Mouse (Mus musculus): Measurements from ENCODE around the gene Vps18.

DNA sequence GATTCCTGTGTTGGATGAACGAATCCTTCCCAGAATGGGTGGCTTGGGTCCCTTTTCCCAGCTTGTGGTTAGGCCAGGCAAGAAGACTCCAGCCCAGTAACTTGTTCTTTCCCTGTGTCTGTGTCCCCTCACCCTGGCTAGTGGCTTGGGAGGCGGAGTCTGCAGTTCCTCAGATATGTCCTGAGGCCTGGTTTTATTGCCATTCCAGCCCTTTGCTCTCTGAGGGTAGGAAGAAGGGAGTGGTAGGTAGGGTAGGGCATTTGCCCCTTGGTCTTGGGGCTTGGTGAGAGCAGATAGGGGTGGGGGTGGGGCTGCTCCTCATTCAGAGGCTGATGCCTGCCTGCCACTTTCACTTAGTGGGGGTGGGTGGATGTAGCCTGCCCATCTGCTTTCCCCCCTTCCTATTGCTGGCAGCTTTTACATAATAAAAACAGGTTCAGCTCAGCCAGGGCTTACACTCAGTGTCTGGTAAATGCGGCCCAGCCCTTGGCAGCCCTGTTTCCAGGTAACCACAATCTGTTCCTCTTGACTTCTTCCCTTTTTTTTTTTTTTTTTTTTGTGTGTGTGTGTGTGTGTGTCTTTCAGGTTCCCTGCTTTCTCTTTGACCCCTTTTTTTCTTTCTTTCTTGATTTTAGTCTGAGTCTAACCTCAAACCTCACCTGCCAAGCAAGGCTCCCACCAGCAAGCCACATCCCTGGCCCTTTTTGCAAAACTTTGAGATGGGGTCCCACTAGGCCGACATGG lies 48.3 kb upstream of the Vps18 start:
- TF ChIP-seq CTCF (IDR thresholded peaks at IDR 0.05): no peak
- no peak for TF ChIP-seq POLR2A (IDR thresholded peaks at IDR 0.05; ENCODE audit: insufficient read depth, low read depth, low read length)
- no peak for TF ChIP-seq EP300 (IDR thresholded peaks at IDR 0.05; ENCODE audit: insufficient read depth, low read depth, low read length)

All from heart, adult 2 months (tissue).